Mouse (Mus musculus) liver, postnatal 0 days (tissue): ENCODE results near the gene Tmed6.

Source experiments
- CTCF ChIP-seq: sonication (generic); IDR thresholded peaks from 2 replicates; pipeline ENCODE4 v1.5.1; 2016; ENCODE audit warnings: antibody characterized with exemption, low read depth
- EP300 ChIP-seq: IDR thresholded peaks from 2 replicates; pipeline ENCODE4 v1.6.1; 2016; ENCODE audit warnings: antibody characterized with exemption, low read depth, mild to moderate bottlenecking

DNA sequence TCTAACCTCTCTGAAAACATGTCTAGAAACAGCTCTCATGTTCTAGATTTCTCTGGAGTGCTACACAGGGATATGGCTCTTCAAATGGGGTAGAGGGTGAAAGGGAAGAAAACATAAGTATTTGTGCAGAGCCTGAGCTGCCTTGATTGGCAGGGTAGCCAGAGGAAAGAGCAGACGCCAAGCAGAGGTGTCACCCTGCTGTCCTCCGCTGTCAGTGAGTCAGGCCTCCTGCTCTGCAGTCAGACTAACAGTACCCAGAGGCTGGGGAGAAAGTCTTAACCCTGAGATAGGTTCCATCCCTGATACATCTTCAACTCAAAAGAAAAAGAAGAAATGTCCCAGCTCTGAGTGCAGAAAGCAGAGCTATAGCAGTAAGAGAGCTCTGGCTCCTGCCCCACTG, 52.8 kb downstream of the Tmed6 start:
- TF ChIP-seq CTCF = no peak
- TF ChIP-seq EP300 = no peak
